Mouse (Mus musculus): ENCODE results near the gene Ank2. TPM values are rescaled to one million over a fixed set of nuclear protein-coding genes. Genes with fewer than 3 reads are reported as not detected.

Ank2 gene
- polyA plus RNA-seq, 1 experiment from 2014 or later, result 16.6 TPM

GRCm38 (mm10) chr3:127258466-127259075, 240.6 kb downstream of the Ank2 start:
- Histone ChIP-seq H3K4me2 (ENCODE audit: low read depth, severe bottlenecking) (no peak overlapping the region), H3K4me3 (ENCODE audit: low read depth, low read length) (no peak overlapping the region), H3K36me3 (ENCODE audit: control insufficient read depth, insufficient read depth, low read length) (no peaks in the 10 kb centered on the region), H3K27me3 (ENCODE audit: control insufficient read depth, insufficient read depth, low read length) (no peaks in the 10 kb centered on the region), H3K4me1 (ENCODE audit: control insufficient read depth, insufficient read depth, low read length) (no peaks in the 10 kb centered on the region), H3K27ac (replicated peaks; ENCODE audit: low read depth, low read length) (no peak overlapping the region), H3K9me3 (ENCODE audit: control insufficient read depth, low read length) (no peaks in the 10 kb centered on the region), H3K9ac (ENCODE audit: low read length) (no peak overlapping the region)
- ATAC-seq (ENCODE audit: insufficient number of reproducible peaks, low FRiP score, low TSS enrichment, low read depth) (no peak), DNase-seq (ENCODE audit: low spot score) (peak; percentile 41)
- WGBS, result 40% methylated on average over 15 of the region's 15 CpGs

- H3K9me3 ChIP-seq (ENCODE audit: control insufficient read depth, low read length), result no peaks in the 10 kb centered on the region
- peak overlapping the region; percentile 50; the same call in 1 of the 2 replicates for H3K9ac ChIP-seq (ENCODE audit: low read length)
- DNase-seq (ENCODE audit: low spot score) (peak; percentile 73), ATAC-seq (ENCODE audit: insufficient number of reproducible peaks, low FRiP score, low TSS enrichment, low read depth) (peak; percentile 75)
- H3K4me3 ChIP-seq (ENCODE audit: low read depth, low read length), result peak overlapping the region; percentile 43
- WGBS, result 0% methylated on average over 18 of the region's 18 CpGs
- no peaks in the 10 kb centered on the region for H3K4me1 ChIP-seq (ENCODE audit: control insufficient read depth, insufficient read depth, low read length)
- peak overlapping the region; percentile 76; the same call in 1 of the 2 replicates for H3K27ac ChIP-seq (replicated peaks; ENCODE audit: low read depth, low read length)
- no peaks in the 10 kb centered on the region for H3K27me3 ChIP-seq (ENCODE audit: control insufficient read depth, insufficient read depth, low read length)
- no peaks in the 10 kb centered on the region for H3K36me3 ChIP-seq (ENCODE audit: control insufficient read depth, insufficient read depth, low read length)
- H3K4me2 ChIP-seq (ENCODE audit: low read depth, severe bottlenecking), result peak overlapping the region; percentile 61
Measured at GRCm38 (mm10) chr3:127257969-127258368, 241.2 kb downstream of the Ank2 start.

- Histone ChIP-seq H3K4me3 (ENCODE audit: low read depth, low read length) (peak overlapping the region; percentile 43), H3K27me3 (ENCODE audit: control insufficient read depth, insufficient read depth, low read length) (no peaks in the 10 kb centered on the region), H3K27ac (replicated peaks; ENCODE audit: low read depth, low read length) (peak overlapping the region; percentile 76), H3K9me3 (ENCODE audit: control insufficient read depth, low read length) (no peaks in the 10 kb centered on the region), H3K36me3 (ENCODE audit: control insufficient read depth, insufficient read depth, low read length) (no peaks in the 10 kb centered on the region), H3K9ac (ENCODE audit: low read length) (peak overlapping the region; percentile 50), H3K4me2 (ENCODE audit: low read depth, severe bottlenecking) (peak overlapping the region; percentile 61), H3K4me1 (ENCODE audit: control insufficient read depth, insufficient read depth, low read length) (no peaks in the 10 kb centered on the region)
- DNase-seq (ENCODE audit: low spot score) (peak; percentile 91), ATAC-seq (ENCODE audit: insufficient number of reproducible peaks, low FRiP score, low TSS enrichment, low read depth) (peak; percentile 96)
- under 1% methylated on average over 13 of the region's 13 CpGs for WGBS
Measured at GRCm38 (mm10) chr3:127257279-127257925, 241.7 kb downstream of the Ank2 start.

- Histone ChIP-seq H3K9me3 (ENCODE audit: control insufficient read depth, low read length) (no peaks in the 10 kb centered on the region), H3K4me2 (ENCODE audit: low read depth, severe bottlenecking) (no peak overlapping the region), H3K36me3 (ENCODE audit: control insufficient read depth, insufficient read depth, low read length) (no peaks in the 10 kb centered on the region), H3K4me3 (ENCODE audit: low read depth, low read length) (no peak overlapping the region), H3K27ac (replicated peaks; ENCODE audit: low read depth, low read length) (no peak overlapping the region), H3K4me1 (ENCODE audit: control insufficient read depth, insufficient read depth, low read length) (no peaks in the 10 kb centered on the region), H3K9ac (ENCODE audit: low read length) (no peak overlapping the region), H3K27me3 (ENCODE audit: control insufficient read depth, insufficient read depth, low read length) (no peaks in the 10 kb centered on the region)
- 69% methylated on average over 2 of the region's 2 CpGs for WGBS
- DNase-seq (ENCODE audit: low spot score) (no peak), ATAC-seq (ENCODE audit: insufficient number of reproducible peaks, low FRiP score, low TSS enrichment, low read depth) (no peak)
Measured at GRCm38 (mm10) chr3:127256681-127257080, 242.5 kb downstream of the Ank2 start.

- H3K9ac ChIP-seq (ENCODE audit: low read length), result no peak overlapping the region
- ATAC-seq (ENCODE audit: insufficient number of reproducible peaks, low FRiP score, low TSS enrichment, low read depth), result no peak
- H3K27ac ChIP-seq (replicated peaks; ENCODE audit: low read depth, low read length), result no peak overlapping the region
- WGBS, result 80% methylated on average over 5 of the region's 5 CpGs
- H3K4me1 ChIP-seq (ENCODE audit: control insufficient read depth, insufficient read depth, low read length), result no peaks in the 10 kb centered on the region
- H3K4me3 ChIP-seq (ENCODE audit: low read depth, low read length), result no peak overlapping the region
- H3K9me3 ChIP-seq (ENCODE audit: control insufficient read depth, low read length), result no peaks in the 10 kb centered on the region
- no peak overlapping the region for H3K4me2 ChIP-seq (ENCODE audit: low read depth, severe bottlenecking)
- DNase-seq (ENCODE audit: low spot score), result no peak
- no peaks in the 10 kb centered on the region for H3K27me3 ChIP-seq (ENCODE audit: control insufficient read depth, insufficient read depth, low read length)
- H3K36me3 ChIP-seq (ENCODE audit: control insufficient read depth, insufficient read depth, low read length), result no peaks in the 10 kb centered on the region
Measured at GRCm38 (mm10) chr3:127250930-127251329, 248.2 kb downstream of the Ank2 start.

GRCm38 (mm10) chr3:127248611-127249010, 250.5 kb downstream of the Ank2 start:
- Histone ChIP-seq H3K9ac (ENCODE audit: low read length) (no peak overlapping the region), H3K27ac (replicated peaks; ENCODE audit: low read depth, low read length) (no peak overlapping the region), H3K9me3 (ENCODE audit: control insufficient read depth, low read length) (no peaks in the 10 kb centered on the region), H3K4me3 (ENCODE audit: low read depth, low read length) (no peak overlapping the region), H3K27me3 (ENCODE audit: control insufficient read depth, insufficient read depth, low read length) (no peaks in the 10 kb centered on the region), H3K4me1 (ENCODE audit: control insufficient read depth, insufficient read depth, low read length) (no peaks in the 10 kb centered on the region), H3K36me3 (ENCODE audit: control insufficient read depth, insufficient read depth, low read length) (no peaks in the 10 kb centered on the region), H3K4me2 (ENCODE audit: low read depth, severe bottlenecking) (no peak overlapping the region)
- ATAC-seq (ENCODE audit: insufficient number of reproducible peaks, low FRiP score, low TSS enrichment, low read depth) (no peak), DNase-seq (ENCODE audit: low spot score) (no peak)

- Histone ChIP-seq H3K4me3 (ENCODE audit: low read depth, low read length) (no peak overlapping the region), H3K27me3 (ENCODE audit: control insufficient read depth, insufficient read depth, low read length) (no peaks in the 10 kb centered on the region), H3K9me3 (ENCODE audit: control insufficient read depth, low read length) (no peaks in the 10 kb centered on the region), H3K4me2 (ENCODE audit: low read depth, severe bottlenecking) (no peak overlapping the region), H3K27ac (replicated peaks; ENCODE audit: low read depth, low read length) (no peak overlapping the region), H3K4me1 (ENCODE audit: control insufficient read depth, insufficient read depth, low read length) (no peaks in the 10 kb centered on the region), H3K36me3 (ENCODE audit: control insufficient read depth, insufficient read depth, low read length) (no peaks in the 10 kb centered on the region), H3K9ac (ENCODE audit: low read length) (no peak overlapping the region)
- ATAC-seq (ENCODE audit: insufficient number of reproducible peaks, low FRiP score, low TSS enrichment, low read depth), result no peak
- 77% methylated on average over 11 of the region's 11 CpGs for WGBS
- no peak for DNase-seq (ENCODE audit: low spot score)
Measured at GRCm38 (mm10) chr3:127246989-127247708, 252.0 kb downstream of the Ank2 start.

- 63% methylated on average over 10 of the region's 10 CpGs for whole genome bisulfite sequencing
Measured at GRCm38 (mm10) chr3:127243928-127244642, 255.1 kb downstream of the Ank2 start.

More at GRCm38 (mm10) chr3:127243928-127244642, 255.1 kb downstream of the Ank2 start:
- no peak overlapping the region for H3K27ac ChIP-seq (replicated peaks; ENCODE audit: low read depth, low read length)
- no peaks in the 10 kb centered on the region for H3K36me3 ChIP-seq (ENCODE audit: control insufficient read depth, insufficient read depth, low read length)
- no peak overlapping the region for H3K9ac ChIP-seq (ENCODE audit: low read length)
- ATAC-seq (ENCODE audit: insufficient number of reproducible peaks, low FRiP score, low TSS enrichment, low read depth), result no peak
- H3K4me2 ChIP-seq (ENCODE audit: low read depth, severe bottlenecking), result no peak overlapping the region
- no peaks in the 10 kb centered on the region for H3K27me3 ChIP-seq (ENCODE audit: control insufficient read depth, insufficient read depth, low read length)
- H3K4me1 ChIP-seq (ENCODE audit: control insufficient read depth, insufficient read depth, low read length), result no peaks in the 10 kb centered on the region
- DNase-seq (ENCODE audit: low spot score), result no peak
- H3K4me3 ChIP-seq (ENCODE audit: low read depth, low read length), result no peak overlapping the region
- no peaks in the 10 kb centered on the region for H3K9me3 ChIP-seq (ENCODE audit: control insufficient read depth, low read length)

All from limb, embryonic 11.5 days (tissue).